Mouse (Mus musculus): ENCODE results near the gene Eif3m.

Gene Eif3m

DNA sequence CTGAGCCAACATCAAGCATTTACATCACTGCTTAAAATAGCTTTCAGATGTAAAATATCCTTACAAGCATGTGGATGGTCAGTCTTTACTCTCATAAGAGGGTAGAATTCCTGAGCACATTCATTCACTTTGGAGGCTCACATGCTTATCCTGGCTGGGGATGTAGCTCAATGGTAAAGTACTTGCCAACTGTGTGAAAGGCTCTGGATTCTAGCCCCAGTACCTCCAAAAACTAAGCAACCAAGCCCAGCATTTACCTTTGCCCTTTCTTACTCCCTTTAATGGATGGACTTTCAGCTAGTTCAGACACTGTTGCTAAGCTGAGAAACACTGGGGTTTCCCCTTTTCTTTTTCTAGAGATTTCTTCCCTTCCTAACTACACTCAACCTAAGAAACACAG lies 9.6 kb downstream of the Eif3m start:
- no peak for DNase-seq

- DNase-seq = no peak
These were observed 20.7 kb downstream of the Eif3m start for GRCm38 (mm10) chr2:104996201-104996600.

DNA sequence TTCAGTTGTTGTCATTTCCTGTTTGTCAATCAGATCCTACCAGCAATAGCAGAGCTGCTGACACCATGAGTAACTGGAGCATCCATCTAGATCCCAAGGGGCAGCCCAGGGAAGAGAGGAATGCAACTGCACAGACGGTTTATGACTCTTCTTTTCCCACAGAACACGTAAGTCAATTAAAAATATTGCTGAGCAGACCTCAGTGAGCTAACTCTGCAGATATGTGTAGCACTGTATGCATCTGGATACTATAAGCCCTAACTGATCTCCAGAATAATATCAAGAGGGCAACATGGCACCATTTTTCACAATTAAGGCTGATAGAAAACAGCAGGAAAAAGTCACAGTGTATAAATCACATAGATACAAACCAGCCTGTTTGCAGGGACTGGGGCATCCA lies 22.4 kb downstream of the Eif3m start:
- no peak for DNase-seq

DNA sequence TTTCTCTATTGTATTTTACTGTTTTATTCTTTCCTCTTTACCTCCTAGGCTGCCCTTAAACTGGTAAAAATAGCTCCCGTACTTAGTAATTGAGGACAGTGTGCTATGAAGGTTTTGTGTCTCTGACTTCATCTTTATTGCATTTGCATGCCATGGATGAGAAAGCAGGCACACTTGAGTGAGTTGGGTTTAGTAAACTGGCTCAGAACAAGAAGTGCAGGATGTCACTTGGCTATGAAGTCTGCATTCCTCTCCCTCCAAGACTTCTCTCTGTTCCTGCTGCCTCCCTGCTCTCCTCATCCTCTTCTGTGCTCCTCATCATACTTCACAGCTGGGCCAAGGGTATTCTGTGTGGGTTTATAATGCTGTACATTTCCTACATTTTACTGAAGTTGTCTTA lies 27.9 kb downstream of the Eif3m start:
- DNase-seq = no peak

DNA sequence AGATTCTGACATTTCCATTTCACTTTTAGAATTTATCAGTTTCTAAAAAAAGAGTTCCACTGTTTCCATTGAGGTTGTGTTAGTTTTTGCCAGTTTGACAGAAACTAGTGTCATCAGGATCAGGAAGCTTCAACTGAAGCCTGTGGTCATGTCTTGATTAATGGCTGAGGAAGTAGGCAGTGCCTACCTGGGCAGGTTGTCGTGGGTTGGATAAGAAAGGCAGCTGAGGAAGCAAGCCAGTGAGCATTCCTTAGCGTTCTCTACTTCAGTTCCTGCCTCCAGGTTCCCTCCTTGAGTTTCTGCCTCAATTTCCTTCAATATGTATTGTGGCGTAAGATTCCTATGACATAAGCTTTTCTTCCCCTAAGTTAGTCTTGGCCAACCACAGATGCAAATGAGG lies 31.1 kb downstream of the Eif3m start:
- no peak for DNase-seq

- DNase-seq = no peak
These were observed 35.2 kb downstream of the Eif3m start for GRCm38 (mm10) chr2:104981712-104982111.

GRCm38 (mm10) chr2:104964492-104964891 lies 52.4 kb downstream of the Eif3m start:
- no peak for DNase-seq
